Mouse (Mus musculus): ENCODE results near the gene Rreb1. TPM values are rescaled to one million over a fixed set of nuclear protein-coding genes. Genes with fewer than 3 reads are reported as not detected.

The Rreb1 gene
- polyA plus RNA-seq, 1 experiment from 2014 or later, result 4.8 TPM

DNA sequence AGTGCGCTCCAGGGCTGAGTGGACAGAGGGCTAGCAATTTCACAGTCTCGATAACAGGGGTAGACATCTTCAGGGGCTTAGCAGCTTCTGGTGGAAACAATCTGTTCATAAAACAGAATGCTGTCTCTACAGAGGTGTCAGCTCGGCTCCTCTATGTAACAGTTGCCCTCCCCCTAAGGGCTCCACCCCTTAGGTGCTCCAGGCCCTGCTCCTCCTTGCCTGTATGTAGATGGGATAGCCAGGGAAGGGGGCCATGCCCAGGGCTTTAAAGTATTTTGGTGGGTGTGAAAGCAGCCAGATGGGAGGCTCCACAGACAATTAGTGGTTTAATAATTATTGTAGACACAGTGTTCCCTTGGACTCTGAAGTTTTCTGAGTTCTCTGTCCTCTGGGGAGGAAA lies 67.0 kb downstream of the Rreb1 start:
- ATAC-seq (ENCODE audit: low read depth) (no peak), DNase-seq (no peak)
- peak overlapping the region; percentile 35 for H3K9ac ChIP-seq
- no peak overlapping the region for H3K4me3 ChIP-seq (replicated peaks)
- 53% methylated on average over 3 of the region's 3 CpGs for WGBS (ENCODE audit: insufficient replicate concordance)
- peaks cover 84% of the 10 kb centered on the region for H3K4me1 ChIP-seq (replicated peaks)
- no peaks in the 10 kb centered on the region for H3K36me3 ChIP-seq
- peak overlapping the region; percentile 72 for H3K27ac ChIP-seq
- peak overlapping the region; percentile 21; the same call in 1 of the 2 replicates for H3K4me2 ChIP-seq
- no peaks in the 10 kb centered on the region for H3K27me3 ChIP-seq
- H3K9me3 ChIP-seq (replicated peaks), result no peaks in the 10 kb centered on the region

- H3K9ac ChIP-seq, result peak overlapping the region; percentile 35
- no peak for ATAC-seq (ENCODE audit: low read depth)
- H3K4me2 ChIP-seq, result peak overlapping the region; percentile 21
- no peaks in the 10 kb centered on the region for H3K27me3 ChIP-seq
- H3K4me3 ChIP-seq (replicated peaks), result no peak overlapping the region
- no peaks in the 10 kb centered on the region for H3K36me3 ChIP-seq
- H3K4me1 ChIP-seq (replicated peaks), result peaks cover 89% of the 10 kb centered on the region
- 48% methylated on average over 7 of the region's 7 CpGs for WGBS (ENCODE audit: insufficient replicate concordance)
- H3K27ac ChIP-seq, result peak overlapping the region; percentile 72
- no peak for DNase-seq
- H3K9me3 ChIP-seq (replicated peaks), result no peaks in the 10 kb centered on the region
Observed at GRCm38 (mm10) chr13:37845641-37846040, 67.4 kb downstream of the Rreb1 start.

GRCm38 (mm10) chr13:37846507-37846906 lies 68.3 kb downstream of the Rreb1 start:
- Histone ChIP-seq H3K9ac (no peak overlapping the region), H3K27ac (peak overlapping the region; percentile 29; the same call in 1 of the 2 replicates), H3K27me3 (no peaks in the 10 kb centered on the region), H3K4me3 (replicated peaks) (no peak overlapping the region), H3K36me3 (no peaks in the 10 kb centered on the region), H3K9me3 (replicated peaks) (no peaks in the 10 kb centered on the region), H3K4me2 (no peak overlapping the region), H3K4me1 (replicated peaks) (peaks cover 90% of the 10 kb centered on the region)
- DNase-seq, result no peak
- 75% methylated on average over 11 of the region's 11 CpGs for WGBS (ENCODE audit: insufficient replicate concordance)
- no peak for ATAC-seq (ENCODE audit: low read depth)

DNA sequence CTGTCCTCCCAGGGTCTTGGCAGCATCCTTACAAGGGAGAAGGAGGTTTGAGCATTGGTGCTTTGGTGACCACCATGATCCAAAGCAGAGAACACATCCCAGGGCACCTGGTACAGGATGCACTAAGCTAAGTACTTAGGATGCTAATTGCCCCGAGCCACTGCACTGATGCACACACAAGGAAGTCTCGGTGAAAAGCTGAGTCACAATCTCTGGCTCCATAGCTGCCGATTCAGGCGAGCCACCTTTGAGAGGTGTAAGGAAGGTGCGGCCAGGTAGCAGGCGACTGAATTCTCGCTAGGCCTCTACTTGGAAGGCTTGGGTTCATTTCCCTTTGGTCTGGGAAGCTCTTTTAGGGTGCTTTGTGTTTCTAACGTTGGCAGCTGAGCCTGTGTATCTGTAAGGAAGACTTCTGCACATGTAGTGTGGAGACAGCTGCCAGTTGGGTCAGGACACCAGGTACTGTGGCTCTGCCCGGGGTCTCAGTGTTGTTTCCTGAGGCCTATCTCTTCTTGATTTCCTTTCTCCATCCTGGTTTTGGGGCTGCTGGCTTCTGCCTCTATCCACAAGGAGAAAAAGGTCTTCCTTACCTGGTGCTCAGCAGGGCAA lies 68.9 kb downstream of the Rreb1 start:
- Histone ChIP-seq H3K9ac (0 out of 2 replicates have a peak overlapping the region, but pooled peaks have one; percentile 38), H3K36me3 (no peaks in the 10 kb centered on the region), H3K9me3 (replicated peaks) (no peaks in the 10 kb centered on the region), H3K4me2 (no peak overlapping the region), H3K27ac (peak overlapping the region; percentile 65), H3K27me3 (no peaks in the 10 kb centered on the region), H3K4me1 (replicated peaks) (peaks cover 92% of the 10 kb centered on the region), H3K4me3 (replicated peaks) (no peak overlapping the region)
- ATAC-seq (ENCODE audit: low read depth), result no peak
- no peak for DNase-seq
- 62% methylated on average over 9 of the region's 9 CpGs for WGBS (ENCODE audit: insufficient replicate concordance)

DNA sequence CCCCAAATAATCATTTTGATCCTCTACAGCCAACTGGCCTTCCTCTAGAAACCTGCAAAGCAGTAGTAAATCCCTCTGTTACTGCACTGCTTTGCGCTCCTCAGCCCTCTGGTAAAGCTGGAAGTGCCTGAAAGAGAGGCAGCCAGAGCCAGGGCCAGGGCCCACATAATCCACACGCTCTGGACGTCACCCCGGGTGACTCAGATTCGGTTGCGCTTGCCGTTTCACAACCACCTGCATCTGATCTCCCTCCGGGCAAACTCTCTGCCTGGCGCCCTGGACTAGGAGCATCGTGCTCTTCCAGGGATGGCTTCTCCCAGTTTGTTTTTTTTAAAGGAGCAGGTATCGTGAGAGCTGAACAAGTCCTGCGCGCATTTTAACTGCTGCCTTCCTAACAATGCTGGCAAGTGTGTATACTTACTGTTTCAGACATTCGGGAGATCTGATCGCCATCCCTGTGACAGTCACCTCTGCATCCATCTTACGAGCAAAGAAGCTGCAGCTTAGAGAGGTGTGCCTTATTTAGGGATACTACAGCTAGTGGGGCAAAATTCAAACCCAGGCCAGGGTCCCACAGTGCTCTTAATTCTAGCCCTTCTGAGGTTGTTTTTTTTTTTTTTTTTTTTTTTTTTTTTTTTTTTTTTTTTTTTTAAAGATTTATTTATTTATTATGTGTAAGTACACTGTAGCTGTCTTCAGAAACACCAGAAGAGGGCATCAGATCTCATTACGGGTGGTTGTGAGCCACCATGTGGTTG lies 69.6 kb downstream of the Rreb1 start:
- H3K9ac ChIP-seq, result peak overlapping the region; percentile 38; the same call in 1 of the 2 replicates
- H3K9me3 ChIP-seq (replicated peaks), result no peaks in the 10 kb centered on the region
- DNase-seq, result no peak
- no peak overlapping the region for H3K4me3 ChIP-seq (replicated peaks)
- ATAC-seq (ENCODE audit: low read depth), result no peak
- H3K27ac ChIP-seq, result peak overlapping the region; percentile 65
- no peaks in the 10 kb centered on the region for H3K27me3 ChIP-seq
- H3K36me3 ChIP-seq, result no peaks in the 10 kb centered on the region
- WGBS (ENCODE audit: insufficient replicate concordance), result 80% methylated on average over 17 of the region's 17 CpGs
- no peak overlapping the region for H3K4me2 ChIP-seq
- peaks cover 93% of the 10 kb centered on the region for H3K4me1 ChIP-seq (replicated peaks)

GRCm38 (mm10) chr13:37848438-37848837 lies 70.2 kb downstream of the Rreb1 start:
- H3K27me3 ChIP-seq, result no peaks in the 10 kb centered on the region
- H3K36me3 ChIP-seq, result no peaks in the 10 kb centered on the region
- DNase-seq (no peak), ATAC-seq (ENCODE audit: low read depth) (no peak)
- no peak overlapping the region for H3K27ac ChIP-seq
- 87% methylated on average over 5 of the region's 5 CpGs for WGBS (ENCODE audit: insufficient replicate concordance)
- H3K9ac ChIP-seq, result no peak overlapping the region
- no peak overlapping the region for H3K4me3 ChIP-seq (replicated peaks)
- no peak overlapping the region for H3K4me2 ChIP-seq
- H3K9me3 ChIP-seq (replicated peaks), result no peaks in the 10 kb centered on the region
- peaks cover 93% of the 10 kb centered on the region for H3K4me1 ChIP-seq (replicated peaks)

DNA sequence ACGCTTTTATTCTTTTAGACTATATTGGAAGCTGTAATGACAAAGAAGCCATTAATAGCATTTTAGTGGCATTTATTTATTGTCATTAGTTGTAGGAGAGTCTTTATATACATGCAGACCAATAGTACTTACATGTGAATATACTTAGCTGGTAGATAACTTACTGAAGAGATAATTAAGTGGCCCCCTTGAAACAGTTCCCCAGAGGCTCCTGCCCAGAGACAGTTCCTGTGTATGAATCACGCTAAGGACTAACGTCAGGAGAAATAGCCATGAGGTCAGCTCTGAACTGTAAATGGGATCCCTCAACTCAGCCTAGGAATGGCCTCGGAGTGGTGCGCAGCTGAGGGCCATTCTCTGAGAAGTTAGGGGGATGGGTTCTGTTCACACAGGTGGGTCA lies 73.4 kb downstream of the Rreb1 start:
- peaks cover 87% of the 10 kb centered on the region for H3K4me1 ChIP-seq (replicated peaks)
- DNase-seq, result no peak
- H3K36me3 ChIP-seq, result no peaks in the 10 kb centered on the region
- 61% methylated on average over 5 of the region's 5 CpGs for WGBS (ENCODE audit: insufficient replicate concordance)
- H3K9me3 ChIP-seq (replicated peaks), result no peaks in the 10 kb centered on the region
- H3K27ac ChIP-seq, result peak overlapping the region; percentile 83
- peak overlapping the region; percentile 34; the same call in 1 of the 2 replicates for H3K9ac ChIP-seq
- no peaks in the 10 kb centered on the region for H3K27me3 ChIP-seq
- H3K4me2 ChIP-seq, result no peak overlapping the region
- no peak for ATAC-seq (ENCODE audit: low read depth)
- H3K4me3 ChIP-seq (replicated peaks), result no peak overlapping the region

- ATAC-seq (ENCODE audit: low read depth) (no peak), DNase-seq (no peak)
- 0 out of 2 replicates have a peak overlapping the region, but pooled peaks have one; percentile 53 for H3K4me2 ChIP-seq
- peak overlapping the region; percentile 43 for H3K9ac ChIP-seq
- H3K4me1 ChIP-seq (replicated peaks), result peaks cover 83% of the 10 kb centered on the region
- H3K9me3 ChIP-seq (replicated peaks), result no peaks in the 10 kb centered on the region
- no peak overlapping the region for H3K4me3 ChIP-seq (replicated peaks)
- 62% methylated on average over 3 of the region's 3 CpGs for WGBS (ENCODE audit: insufficient replicate concordance)
- no peaks in the 10 kb centered on the region for H3K36me3 ChIP-seq
- H3K27me3 ChIP-seq, result no peaks in the 10 kb centered on the region
- peak overlapping the region; percentile 83 for H3K27ac ChIP-seq
Observed at GRCm38 (mm10) chr13:37852850-37853249, 74.7 kb downstream of the Rreb1 start.

- Histone ChIP-seq H3K4me1 (replicated peaks) (peaks cover 88% of the 10 kb centered on the region), H3K27me3 (no peaks in the 10 kb centered on the region), H3K9ac (peak overlapping the region; percentile 43), H3K36me3 (no peaks in the 10 kb centered on the region), H3K9me3 (replicated peaks) (no peaks in the 10 kb centered on the region), H3K4me2 (peak overlapping the region; percentile 53), H3K27ac (peak overlapping the region; percentile 83), H3K4me3 (replicated peaks) (0 out of 2 replicates have a peak overlapping the region, but pooled peaks have one; percentile 29)
- DNase-seq (no peak), ATAC-seq (ENCODE audit: low read depth) (no peak)
- 31% methylated on average over 4 of the region's 4 CpGs for WGBS (ENCODE audit: insufficient replicate concordance)
Observed at GRCm38 (mm10) chr13:37853441-37853840, 75.2 kb downstream of the Rreb1 start.

DNA sequence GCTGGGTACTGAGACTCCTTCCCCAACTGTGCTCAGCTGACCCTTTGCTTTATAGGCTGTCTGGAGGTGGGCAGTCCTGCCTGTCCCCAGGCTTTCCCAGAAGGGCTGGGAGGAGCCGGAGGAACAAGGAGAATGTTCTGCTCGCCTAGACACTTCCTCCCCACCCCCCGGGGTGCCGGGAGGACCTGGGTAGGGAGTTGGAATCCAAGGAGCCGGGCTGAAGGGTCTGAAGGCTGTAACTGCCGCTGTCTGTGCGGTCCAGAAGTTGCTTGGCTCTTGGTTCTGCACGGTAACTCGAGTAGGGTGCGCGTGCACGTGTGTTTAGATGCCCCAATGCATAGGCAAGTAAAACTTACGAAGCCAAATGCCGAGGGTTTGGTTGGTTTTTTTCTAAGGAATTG lies 75.8 kb downstream of the Rreb1 start:
- peak overlapping the region; percentile 62 for H3K4me3 ChIP-seq (replicated peaks)
- ATAC-seq (ENCODE audit: low read depth), result peak; percentile 2; the same call in 1 of the 2 replicates
- H3K36me3 ChIP-seq, result no peaks in the 10 kb centered on the region
- no peaks in the 10 kb centered on the region for H3K9me3 ChIP-seq (replicated peaks)
- no peak for DNase-seq
- peak overlapping the region; percentile 95 for H3K4me2 ChIP-seq
- H3K9ac ChIP-seq, result peak overlapping the region; percentile 81
- H3K27me3 ChIP-seq, result no peaks in the 10 kb centered on the region
- H3K27ac ChIP-seq, result peak overlapping the region; percentile 93
- 3% methylated on average over 14 of the region's 14 CpGs for WGBS (ENCODE audit: insufficient replicate concordance)
- peaks cover 88% of the 10 kb centered on the region for H3K4me1 ChIP-seq (replicated peaks)

DNA sequence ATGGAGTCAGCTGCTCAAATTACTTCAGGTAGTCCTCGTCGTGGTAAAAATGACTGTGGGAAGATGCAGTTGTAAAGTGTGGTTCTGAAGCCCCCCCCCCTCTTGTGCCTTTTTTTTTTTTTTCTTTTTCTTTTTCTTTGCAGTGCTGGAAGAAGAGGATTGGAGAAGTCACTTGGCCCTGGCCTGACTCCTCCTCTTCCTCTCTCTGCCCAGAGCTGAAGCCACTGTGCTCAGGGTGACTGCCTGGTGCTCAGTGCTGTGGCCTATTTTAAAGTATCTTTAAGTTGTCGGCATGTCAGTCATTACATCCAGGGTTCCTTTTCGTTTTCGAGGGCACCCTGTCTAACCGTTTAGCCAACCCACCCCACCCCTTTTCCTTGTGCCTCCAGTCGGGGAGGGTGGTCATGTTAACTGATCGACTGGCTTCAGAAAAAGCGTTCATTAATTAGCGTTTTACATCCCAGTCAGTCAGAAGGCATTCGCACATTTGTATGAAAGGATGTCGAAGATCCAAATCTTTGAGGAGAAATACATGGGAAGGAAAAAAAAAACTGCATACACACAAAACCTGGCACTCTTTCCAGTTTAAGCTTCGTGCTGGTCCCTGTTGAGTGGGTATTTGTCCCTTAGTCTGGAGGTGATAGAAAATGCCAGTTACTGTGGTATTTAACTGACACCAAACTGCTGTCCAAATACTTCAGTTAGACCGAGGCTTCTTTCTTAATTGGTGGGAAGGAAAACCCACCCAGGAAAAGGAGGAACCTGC lies 76.4 kb downstream of the Rreb1 start:
- no peak for DNase-seq
- no peaks in the 10 kb centered on the region for H3K9me3 ChIP-seq (replicated peaks)
- peak overlapping the region; percentile 81 for H3K9ac ChIP-seq
- peak overlapping the region; percentile 62 for H3K4me3 ChIP-seq (replicated peaks)
- peak overlapping the region; percentile 93 for H3K27ac ChIP-seq
- 6% methylated on average over 14 of the region's 14 CpGs for WGBS (ENCODE audit: insufficient replicate concordance)
- peaks cover 88% of the 10 kb centered on the region for H3K4me1 ChIP-seq (replicated peaks)
- ATAC-seq (ENCODE audit: low read depth), result no peak
- no peaks in the 10 kb centered on the region for H3K27me3 ChIP-seq
- H3K4me2 ChIP-seq, result peak overlapping the region; percentile 95
- no peaks in the 10 kb centered on the region for H3K36me3 ChIP-seq
